Mouse (Mus musculus) lung, adult 2 months (tissue): Measurements from ENCODE around the gene 1700029F12Rik.

Experiments
- CTCF ChIP-seq: fragments of 200-500 bp; IDR thresholded peaks from 2 replicates; pipeline ENCODE4 v1.5.1; 2011; ENCODE audit warnings: mild to moderate bottlenecking, low read length, control low read depth; ENCODE audit not compliant: insufficient read depth
- POLR2A ChIP-seq: fragments of 200-500 bp; IDR thresholded peaks from 2 replicates; pipeline ENCODE4 v1.6.1; 2011; ENCODE audit warnings: low read depth, mild to moderate bottlenecking, control low read depth, low read length, borderline replicate concordance; ENCODE audit errors: extremely low read depth

DNA sequence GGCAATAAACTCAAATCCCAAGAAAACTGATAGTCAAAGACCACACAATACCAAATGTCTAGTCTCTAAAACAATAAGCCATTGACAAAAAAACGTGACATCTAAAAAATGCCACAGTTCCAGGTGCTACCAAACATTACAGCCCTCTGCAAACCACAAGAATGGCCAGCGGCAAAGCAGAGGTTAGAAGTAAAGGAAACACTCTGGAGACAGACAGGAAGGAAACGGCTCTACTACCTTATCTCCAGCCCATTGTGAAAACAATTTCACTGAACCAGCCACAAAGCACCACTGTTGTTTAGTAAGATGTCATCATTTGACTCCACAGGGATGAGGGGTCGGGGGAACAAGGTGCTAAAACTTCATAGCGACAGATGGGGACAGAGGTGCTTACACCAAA, 38.9 kb downstream of the 1700029F12Rik start:
- TF ChIP-seq POLR2A (no peak), CTCF (no peak)
